Mouse (Mus musculus) limb, embryonic 13.5 days (tissue): ENCODE results near the gene Rhobtb3. TPM values are rescaled to one million over a fixed set of nuclear protein-coding genes. Genes with fewer than 3 reads are reported as not detected.

Experiments used
- ATAC-seq: fragments of 200-750 bp; cut with Nextera tagmentation; 2 replicates; pipeline ENCODE4 v1.8.0; 2017; ENCODE audit warnings: low read depth, moderate number of reproducible peaks, moderate TSS enrichment; ENCODE audit not compliant: low FRiP score
- H3K27ac ChIP-seq: fragments of 300-500 bp; sonication (generic); 2 replicates; pipeline ENCODE4 v1.5.1; 2015; ENCODE audit warnings: inconsistent platforms, mild to moderate bottlenecking, moderate library complexity
- H3K27me3 ChIP-seq: fragments of 300-500 bp; sonication (generic); 2 replicates; pipeline ENCODE4 v1.6.1; 2015; ENCODE audit warnings: mild to moderate bottlenecking, inconsistent platforms
- H3K36me3 ChIP-seq: fragments of 300-500 bp; sonication (generic); 2 replicates; pipeline ENCODE4 v1.6.1; 2015; ENCODE audit warnings: inconsistent platforms, mild to moderate bottlenecking, moderate library complexity
- H3K4me1 ChIP-seq: fragments of 300-500 bp; sonication (generic); 2 replicates; pipeline ENCODE4 v1.6.1; 2015; ENCODE audit warnings: inconsistent platforms
- H3K4me2 ChIP-seq: fragments of 300-500 bp; sonication (generic); replicated peaks from 2 replicates; pipeline ENCODE4 v1.6.1; 2015; ENCODE audit warnings: inconsistent platforms, mild to moderate bottlenecking, moderate library complexity
- H3K4me3 ChIP-seq: fragments of 300-500 bp; sonication (generic); 2 replicates; pipeline ENCODE4 v1.5.1; 2015; ENCODE audit warnings: moderate library complexity, mild to moderate bottlenecking, inconsistent platforms
- H3K9ac ChIP-seq: fragments of 300-500 bp; sonication (generic); 2 replicates; pipeline ENCODE4 v1.6.1; 2015; ENCODE audit warnings: mild to moderate bottlenecking, inconsistent platforms
- H3K9me3 ChIP-seq: fragments of 300-500 bp; sonication (generic); 2 replicates; pipeline ENCODE4 v1.6.1; 2016; ENCODE audit warnings: inconsistent platforms
- WGBS: fragments of 180-500 bp; shearing (Covaris S2); methylation state at CpG from one replicate; pipeline ENCODE4 v1.1.7; 2015; 5-methylcytosine and 5-hydroxymethylcytosine counted together
- polyA plus RNA-seq: library from polyadenylated mRNA; unstranded; fragments of >200 nt; fragmentation: Nextera tagmentation; extraction: Ambion mirVana; gene quantifications from 2 replicates; pipeline ENCODE4 v1.2.1, GENCODE M21; 2015

Gene Rhobtb3
- polyA plus RNA-seq, 1 experiment from 2014 or later: 51.2 TPM

- 91% methylated on average over 4 of the region's 4 CpGs for WGBS
- H3K27ac ChIP-seq: no peak overlapping the region
- no peak overlapping the region for H3K4me2 ChIP-seq
- no peaks in the 10 kb centered on the region for H3K27me3 ChIP-seq
- H3K9ac ChIP-seq: no peak overlapping the region
- no peaks in the 10 kb centered on the region for H3K9me3 ChIP-seq
- peaks cover 74% of the 10 kb centered on the region for H3K36me3 ChIP-seq
- no peak for ATAC-seq
- no peak overlapping the region for H3K4me3 ChIP-seq
- no peaks in the 10 kb centered on the region for H3K4me1 ChIP-seq
Measured at GRCm38 (mm10) chr13:75874608-75875376, 68.9 kb downstream of the Rhobtb3 start.

GRCm38 (mm10) chr13:75867876-75868275, 75.8 kb downstream of the Rhobtb3 start:
- no peak overlapping the region for H3K9ac ChIP-seq

GRCm38 (mm10) chr13:75865486-75866184, 78.1 kb downstream of the Rhobtb3 start:
- H3K4me3 ChIP-seq: no peak overlapping the region
- no peak overlapping the region for H3K9ac ChIP-seq
- H3K36me3 ChIP-seq: peaks cover 38% of the 10 kb centered on the region
- H3K4me2 ChIP-seq: no peak overlapping the region
- no peaks in the 10 kb centered on the region for H3K27me3 ChIP-seq
- no peaks in the 10 kb centered on the region for H3K4me1 ChIP-seq
- 0 out of 2 replicates have a peak, but pooled peaks cover 5% of the 10 kb centered on the region for H3K9me3 ChIP-seq
- no peak for ATAC-seq
- no peak overlapping the region for H3K27ac ChIP-seq

More at GRCm38 (mm10) chr13:75867876-75868275, 75.8 kb downstream of the Rhobtb3 start:
- no peaks in the 10 kb centered on the region for H3K4me1 ChIP-seq
- no peak for ATAC-seq
- H3K36me3 ChIP-seq: peaks cover 53% of the 10 kb centered on the region
- no peaks in the 10 kb centered on the region for H3K27me3 ChIP-seq
- 90% methylated on average over 2 of the region's 2 CpGs for WGBS
- no peak overlapping the region for H3K27ac ChIP-seq
- no peak overlapping the region for H3K4me3 ChIP-seq
- no peak overlapping the region for H3K4me2 ChIP-seq
- H3K9me3 ChIP-seq: no peaks in the 10 kb centered on the region

GRCm38 (mm10) chr13:75859264-75859844, 84.4 kb downstream of the Rhobtb3 start:
- Histone ChIP-seq H3K9ac (no peak overlapping the region), H3K4me3 (no peak overlapping the region), H3K36me3 (no peaks in the 10 kb centered on the region), H3K4me2 (no peak overlapping the region), H3K4me1 (no peaks in the 10 kb centered on the region), H3K27ac (no peak overlapping the region), H3K9me3 (peaks cover 12% of the 10 kb centered on the region; the same call in 1 of the 2 replicates), H3K27me3 (no peaks in the 10 kb centered on the region)
- 77% methylated on average over 1 of the region's 1 CpGs for WGBS
- no peak for ATAC-seq

GRCm38 (mm10) chr13:75853118-75853517, 90.6 kb downstream of the Rhobtb3 start:
- H3K9me3 ChIP-seq: 0 out of 2 replicates have a peak, but pooled peaks cover 3% of the 10 kb centered on the region
- no peak overlapping the region for H3K27ac ChIP-seq
- no peak for ATAC-seq
- peaks cover 7% of the 10 kb centered on the region; the same call in 1 of the 2 replicates for H3K36me3 ChIP-seq
- no peaks in the 10 kb centered on the region for H3K27me3 ChIP-seq
- WGBS: 85% methylated on average over 3 of the region's 3 CpGs
- H3K4me3 ChIP-seq: no peak overlapping the region
- H3K9ac ChIP-seq: no peak overlapping the region
- H3K4me2 ChIP-seq: no peak overlapping the region
- H3K4me1 ChIP-seq: no peaks in the 10 kb centered on the region

- Histone ChIP-seq H3K9me3 (0 out of 2 replicates have a peak, but pooled peaks cover 3% of the 10 kb centered on the region), H3K4me3 (no peak overlapping the region), H3K36me3 (peaks cover 12% of the 10 kb centered on the region; the same call in 1 of the 2 replicates), H3K27ac (no peak overlapping the region), H3K4me1 (no peaks in the 10 kb centered on the region), H3K9ac (no peak overlapping the region), H3K4me2 (no peak overlapping the region), H3K27me3 (no peaks in the 10 kb centered on the region)
- 88% methylated on average over 4 of the region's 4 CpGs for WGBS
- ATAC-seq: no peak
Measured at GRCm38 (mm10) chr13:75852027-75852426, 91.7 kb downstream of the Rhobtb3 start.

GRCm38 (mm10) chr13:75847027-75847426, 96.7 kb downstream of the Rhobtb3 start:
- H3K36me3 ChIP-seq: peaks cover 12% of the 10 kb centered on the region; the same call in 1 of the 2 replicates
- H3K27ac ChIP-seq: no peak overlapping the region
- no peak overlapping the region for H3K4me2 ChIP-seq
- no peaks in the 10 kb centered on the region for H3K9me3 ChIP-seq
- no peak overlapping the region for H3K9ac ChIP-seq
- WGBS: 86% methylated on average over 6 of the region's 6 CpGs
- ATAC-seq: no peak
- no peak overlapping the region for H3K4me3 ChIP-seq
- H3K4me1 ChIP-seq: no peaks in the 10 kb centered on the region
- H3K27me3 ChIP-seq: no peaks in the 10 kb centered on the region

GRCm38 (mm10) chr13:75845519-75846166, 98.1 kb downstream of the Rhobtb3 start:
- WGBS: 74% methylated on average over 4 of the region's 4 CpGs
- H3K27me3 ChIP-seq: no peaks in the 10 kb centered on the region
- H3K4me3 ChIP-seq: no peak overlapping the region
- no peak overlapping the region for H3K9ac ChIP-seq
- H3K27ac ChIP-seq: no peak overlapping the region
- peaks cover 14% of the 10 kb centered on the region for H3K4me1 ChIP-seq
- H3K36me3 ChIP-seq: peaks cover 5% of the 10 kb centered on the region; the same call in 1 of the 2 replicates
- no peaks in the 10 kb centered on the region for H3K9me3 ChIP-seq
- no peak for ATAC-seq
- H3K4me2 ChIP-seq: no peak overlapping the region

GRCm38 (mm10) chr13:75844833-75845518, 98.7 kb downstream of the Rhobtb3 start:
- WGBS: 94% methylated on average over 2 of the region's 2 CpGs
- Histone ChIP-seq H3K9me3 (no peaks in the 10 kb centered on the region), H3K27me3 (no peaks in the 10 kb centered on the region), H3K4me3 (no peak overlapping the region), H3K36me3 (peaks cover 5% of the 10 kb centered on the region; the same call in 1 of the 2 replicates), H3K4me1 (peaks cover 19% of the 10 kb centered on the region), H3K4me2 (no peak overlapping the region), H3K27ac (no peak overlapping the region), H3K9ac (no peak overlapping the region)
- no peak for ATAC-seq

- Histone ChIP-seq H3K27ac (no peak overlapping the region), H3K4me1 (peaks cover 24% of the 10 kb centered on the region), H3K9ac (no peak overlapping the region), H3K36me3 (peaks cover 5% of the 10 kb centered on the region; the same call in 1 of the 2 replicates), H3K4me3 (no peak overlapping the region), H3K9me3 (no peaks in the 10 kb centered on the region), H3K27me3 (no peaks in the 10 kb centered on the region), H3K4me2 (no peak overlapping the region)
- no peak for ATAC-seq
- 83% methylated on average over 8 of the region's 8 CpGs for WGBS
Measured at GRCm38 (mm10) chr13:75843993-75844683, 99.6 kb downstream of the Rhobtb3 start.

GRCm38 (mm10) chr13:75843331-75843730, 100.4 kb downstream of the Rhobtb3 start:
- H3K4me2 ChIP-seq: no peak overlapping the region
- H3K4me1 ChIP-seq: peaks cover 29% of the 10 kb centered on the region
- no peak overlapping the region for H3K4me3 ChIP-seq
- no peak for ATAC-seq
- H3K9ac ChIP-seq: no peak overlapping the region
- 0 out of 2 replicates have a peak, but pooled peaks cover 5% of the 10 kb centered on the region for H3K36me3 ChIP-seq
- H3K9me3 ChIP-seq: no peaks in the 10 kb centered on the region
- no peak overlapping the region for H3K27ac ChIP-seq
- H3K27me3 ChIP-seq: no peaks in the 10 kb centered on the region
- 80% methylated on average over 5 of the region's 5 CpGs for WGBS
